17 mouse cellular contexts compared by ENCODE assay signal in the genomic region with DNA sequence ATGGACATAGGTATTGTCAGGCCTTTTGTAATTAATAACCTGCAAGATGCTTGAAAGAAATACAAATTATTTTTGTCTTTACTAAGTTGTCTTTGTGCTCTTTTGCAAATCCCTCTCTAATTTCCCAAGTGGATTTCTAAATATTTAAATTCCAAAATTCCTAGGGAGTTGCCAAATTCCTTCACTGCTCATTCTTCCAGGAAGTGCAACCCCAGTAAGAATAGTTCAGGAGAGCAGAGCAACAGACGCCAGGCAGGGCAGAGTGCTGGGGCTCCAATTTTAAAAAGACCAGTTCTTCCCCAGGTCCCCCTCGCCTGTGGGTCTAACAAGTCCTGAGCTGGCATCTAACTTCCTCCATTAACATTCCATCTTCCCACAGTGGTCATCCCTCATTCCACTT.
DNase-seq lines count a peak whose midpoint lies in the region; ATAC-seq and TF ChIP-seq lines count a peak whose summit lies in the region.
"Had no signal": no experiment of that assay in that cellular context is flagged by ENCODE, and none has a peak within 500 bp of the region (broad histone marks: within the 10 kb centered on the region; RNA-seq: fewer than 3 reads in every experiment).

No protein-coding gene starts in this region.

- intact Hi-C loops in heart, postnatal 36 days (cut with DNase I), result no loop called here
- intact Hi-C loops in gastrocnemius, postnatal 36 days (cut with DNase I), result no loop called here

- 41% methylated on average over 2 of the region's 2 CpGs for WGBS in heart, postnatal 0 days
- 19% methylated on average over 2 of the region's 2 CpGs for WGBS in lung, embryonic 16.5 days
- 24% methylated on average over 2 of the region's 2 CpGs for WGBS in intestine, embryonic 14.5 days
- WGBS in stomach, embryonic 16.5 days, result 11% methylated on average over 2 of the region's 2 CpGs

- H3K4me2 ChIP-seq in heart, postnatal 0 days (ENCODE audit: low read depth, low read length), result no peak overlapping the region
- H3K4me2 ChIP-seq in lung, embryonic 16.5 days (ENCODE audit: low read depth, low read length), result 0 out of 2 replicates have a peak overlapping the region, but pooled peaks have one; percentile 16
- H3K4me2 ChIP-seq in intestine, embryonic 14.5 days (ENCODE audit: low read length), result no peak overlapping the region
- H3K4me2 ChIP-seq in stomach, embryonic 16.5 days (ENCODE audit: low read depth, low read length), result no peak overlapping the region
- H3K4me2 ChIP-seq: limb, embryonic 12.5 days; midbrain, embryonic 13.5 days had no signal

- no peak overlapping the region for H3K4me3 ChIP-seq in heart, postnatal 0 days (ENCODE audit: low read depth, low read length)
- H3K4me3 ChIP-seq in lung, embryonic 16.5 days (ENCODE audit: low read length), result no peak overlapping the region
- H3K4me3 ChIP-seq in intestine, embryonic 14.5 days (ENCODE audit: low read depth, low read length), result no peak overlapping the region
- H3K4me3 ChIP-seq in stomach, embryonic 16.5 days (replicated peaks; ENCODE audit: low read length), result no peak overlapping the region
- H3K4me3 ChIP-seq: erythroblast, embryonic 14.5 days; limb, embryonic 12.5 days; midbrain, embryonic 13.5 days had no signal

- peak overlapping the region; percentile 15; the same call in 1 of the 2 replicates for H3K27ac ChIP-seq in heart, postnatal 0 days (ENCODE audit: low read depth)
- H3K27ac ChIP-seq in lung, embryonic 16.5 days (ENCODE audit: low read length), result peak overlapping the region; percentile 86
- peak overlapping the region; percentile 45; the same call in 1 of the 2 replicates for H3K27ac ChIP-seq in intestine, embryonic 14.5 days (ENCODE audit: low read depth)
- H3K27ac ChIP-seq in stomach, embryonic 16.5 days (ENCODE audit: low read length), result peak overlapping the region; percentile 75
- H3K27ac ChIP-seq: limb, embryonic 12.5 days; liver, embryonic 14.5 days; midbrain, embryonic 13.5 days had no signal

- no peaks in the 10 kb centered on the region for H3K27me3 ChIP-seq in heart, postnatal 0 days (ENCODE audit: control insufficient read depth, insufficient read depth, low read length)
- no peaks in the 10 kb centered on the region for H3K27me3 ChIP-seq in lung, embryonic 16.5 days (ENCODE audit: control insufficient read depth, insufficient read depth, low read depth, low read length)
- H3K27me3 ChIP-seq in intestine, embryonic 14.5 days (replicated peaks; ENCODE audit: control insufficient read depth, insufficient read depth, low read length), result no peaks in the 10 kb centered on the region
- no peaks in the 10 kb centered on the region for H3K27me3 ChIP-seq in stomach, embryonic 16.5 days (ENCODE audit: control insufficient read depth, insufficient read depth, low read length)
- H3K27me3 ChIP-seq: limb, embryonic 12.5 days; midbrain, embryonic 13.5 days had no signal

- no peak for ATAC-seq in heart, postnatal 0 days (ENCODE audit: insufficient read depth, low read depth)
- peak; percentile 64; the same call in 1 of the 2 replicates for ATAC-seq in lung, embryonic 16.5 days (ENCODE audit: low read depth)
- no peak for ATAC-seq in intestine, embryonic 14.5 days (replicated peaks; ENCODE audit: low FRiP score, low TSS enrichment, low read depth)
- ATAC-seq in stomach, embryonic 16.5 days (ENCODE audit: insufficient read depth, low FRiP score), result no peak
- ATAC-seq: forebrain, postnatal 0 days; midbrain, embryonic 13.5 days had no signal

- no peak overlapping the region for H3K9ac ChIP-seq in heart, postnatal 0 days (replicated peaks; ENCODE audit: low read depth, low read length)
- peak overlapping the region; percentile 36; the same call in 1 of the 2 replicates for H3K9ac ChIP-seq in lung, embryonic 16.5 days (ENCODE audit: low read length)
- no peak overlapping the region for H3K9ac ChIP-seq in intestine, embryonic 14.5 days (ENCODE audit: low read length)
- H3K9ac ChIP-seq in stomach, embryonic 16.5 days (ENCODE audit: low read length), result peak overlapping the region; percentile 28; the same call in 1 of the 2 replicates
- H3K9ac ChIP-seq: forebrain, postnatal 0 days; limb, embryonic 12.5 days; liver, embryonic 14.5 days; midbrain, embryonic 13.5 days had no signal

- peaks cover 17% of the 10 kb centered on the region for H3K4me1 ChIP-seq in heart, postnatal 0 days (ENCODE audit: control insufficient read depth, insufficient read depth)
- peaks cover 24% of the 10 kb centered on the region for H3K4me1 ChIP-seq in lung, embryonic 16.5 days (replicated peaks; ENCODE audit: control insufficient read depth, insufficient read depth, low read length)
- peaks cover 26% of the 10 kb centered on the region for H3K4me1 ChIP-seq in intestine, embryonic 14.5 days (replicated peaks; ENCODE audit: control insufficient read depth, insufficient read depth, low read length)
- peaks cover 28% of the 10 kb centered on the region for H3K4me1 ChIP-seq in stomach, embryonic 16.5 days (ENCODE audit: control insufficient read depth, insufficient read depth, low read length)

- no peak for DNase-seq in heart, postnatal 0 days (ENCODE audit: low spot score)
- no peak for DNase-seq in heart, postnatal 36 days
- no peak for DNase-seq in lung, postnatal 36 days
- no peak for DNase-seq in intestine, embryonic 14.5 days (ENCODE audit: low spot score)
- DNase-seq in gastrocnemius, postnatal 36 days, result no peak
- no peak for DNase-seq in layer of hippocampus, postnatal 36 days
- DNase-seq: cerebellum, postnatal 25 days; forebrain, postnatal 0 days; heart, postnatal 4 days; retina, postnatal 1 day; thymus, postnatal 25 days had no signal

- no peak for TF ChIP-seq EP300 in heart, postnatal 0 days (IDR thresholded peaks at IDR 0.05; ENCODE audit: low read depth)

- no peaks in the 10 kb centered on the region for H3K36me3 ChIP-seq in heart, postnatal 0 days (replicated peaks; ENCODE audit: control insufficient read depth, insufficient read depth, low read length)
- H3K36me3 ChIP-seq in lung, embryonic 16.5 days (ENCODE audit: control insufficient read depth, insufficient read depth, low read length), result no peaks in the 10 kb centered on the region
- H3K36me3 ChIP-seq in intestine, embryonic 14.5 days (ENCODE audit: control insufficient read depth, insufficient read depth, low read length), result no peaks in the 10 kb centered on the region
- H3K36me3 ChIP-seq in stomach, embryonic 16.5 days (ENCODE audit: control insufficient read depth, insufficient read depth, low read length), result no peaks in the 10 kb centered on the region
- H3K36me3 ChIP-seq: limb, embryonic 12.5 days; midbrain, embryonic 13.5 days had no signal

- no peak for TF ChIP-seq CTCF in heart, postnatal 0 days (IDR thresholded peaks at IDR 0.05; ENCODE audit: low read depth)

- H3K9me3 ChIP-seq in heart, postnatal 0 days (replicated peaks; ENCODE audit: control insufficient read depth, low read length), result no peaks in the 10 kb centered on the region
- no peaks in the 10 kb centered on the region for H3K9me3 ChIP-seq in lung, embryonic 16.5 days (ENCODE audit: control insufficient read depth, low read length)
- no peaks in the 10 kb centered on the region for H3K9me3 ChIP-seq in intestine, embryonic 14.5 days (ENCODE audit: control insufficient read depth, low read length)
- no peaks in the 10 kb centered on the region for H3K9me3 ChIP-seq in stomach, embryonic 16.5 days (replicated peaks; ENCODE audit: control insufficient read depth, low read length)
- H3K9me3 ChIP-seq: limb, embryonic 12.5 days; midbrain, embryonic 13.5 days had no signal

Comparison
In these comparisons a context has a peak if more than half of its experiments do, and no peak if none do; other contexts are left out.
1. H3K27ac ChIP-seq: peak in every context shown above with its lines; median percentile 86 in lung, embryonic 16.5 days; 75 in stomach, embryonic 16.5 days; 45 in intestine, embryonic 14.5 days; 15 in heart, postnatal 0 days.
2. H3K9ac ChIP-seq: peak in lung, embryonic 16.5 days (single experiment) and stomach, embryonic 16.5 days (single experiment); none in heart, postnatal 0 days (single experiment) and intestine, embryonic 14.5 days (single experiment).